Mouse (Mus musculus): ENCODE measurements around the gene Grin2c.

Grin2c gene

GRCm38 (mm10) chr11:115202316-115202715 lies 64.7 kb downstream of the Grin2c start:
- peak; percentile 63 for DNase-seq (ENCODE audit: low read depth, low spot score)

- no peak for DNase-seq (ENCODE audit: low read depth, low spot score)
Measured at GRCm38 (mm10) chr11:115200520-115200919, 66.5 kb downstream of the Grin2c start.

Data from forelimb bud, embryonic 11.5 days (tissue).